Mouse (Mus musculus): ENCODE data around the gene Havcr2. TPM values are rescaled to one million over a fixed set of nuclear protein-coding genes. Genes with fewer than 3 reads are reported as not detected.
"Not testable (repeated sequence)": the region's sequence is repeated elsewhere in the genome, so short reads cannot be mapped to it uniquely, and the experiment has no call there.

Gene Havcr2
- total RNA-seq, 2 experiments from 2014 or later, result 2.5 to 2.6 TPM

DNA sequence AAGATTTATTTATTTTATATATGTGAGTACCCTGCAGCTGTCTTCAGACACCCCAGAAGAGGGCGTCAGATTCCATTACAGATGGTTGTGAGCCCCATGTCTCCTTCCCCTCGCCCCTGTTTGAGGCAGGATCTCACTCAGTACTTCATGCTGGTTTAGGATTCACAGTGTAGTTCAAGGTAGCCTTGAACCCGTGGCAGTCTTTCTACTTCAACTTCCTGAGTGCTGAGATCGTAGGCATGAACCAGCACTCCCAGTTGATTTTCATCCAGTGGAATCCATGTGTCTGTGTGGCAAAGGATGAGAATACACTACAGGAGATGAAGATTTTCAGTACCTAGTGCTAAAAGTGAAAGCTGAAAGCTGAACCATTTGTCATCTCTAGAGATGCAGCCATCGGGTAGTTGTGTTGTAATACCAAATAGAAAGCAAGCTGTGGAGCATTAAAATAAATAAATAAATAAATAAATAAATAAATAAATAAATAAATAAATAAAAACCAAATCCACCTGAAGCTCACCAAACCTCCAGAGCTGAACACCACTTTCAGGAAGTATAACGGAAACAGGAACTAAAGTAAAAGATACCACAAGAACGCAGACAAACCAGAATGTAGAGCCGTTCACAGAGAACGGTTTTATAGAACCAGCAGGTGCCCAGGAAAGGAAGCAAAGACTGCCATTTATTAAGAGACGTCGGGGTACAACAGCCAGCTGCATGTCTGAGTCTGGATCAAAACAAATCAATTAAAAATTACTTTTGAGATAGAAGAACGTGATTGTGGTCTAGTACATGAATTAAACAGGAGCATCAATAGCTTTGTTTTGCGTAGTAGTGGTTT, 6.9 kb upstream of the Havcr2 start:
- no peak for DNase-seq (ENCODE audit: low spot score in 2 of 2)
- intact Hi-C loops (cut with DNase I), result no loop called here

DNA sequence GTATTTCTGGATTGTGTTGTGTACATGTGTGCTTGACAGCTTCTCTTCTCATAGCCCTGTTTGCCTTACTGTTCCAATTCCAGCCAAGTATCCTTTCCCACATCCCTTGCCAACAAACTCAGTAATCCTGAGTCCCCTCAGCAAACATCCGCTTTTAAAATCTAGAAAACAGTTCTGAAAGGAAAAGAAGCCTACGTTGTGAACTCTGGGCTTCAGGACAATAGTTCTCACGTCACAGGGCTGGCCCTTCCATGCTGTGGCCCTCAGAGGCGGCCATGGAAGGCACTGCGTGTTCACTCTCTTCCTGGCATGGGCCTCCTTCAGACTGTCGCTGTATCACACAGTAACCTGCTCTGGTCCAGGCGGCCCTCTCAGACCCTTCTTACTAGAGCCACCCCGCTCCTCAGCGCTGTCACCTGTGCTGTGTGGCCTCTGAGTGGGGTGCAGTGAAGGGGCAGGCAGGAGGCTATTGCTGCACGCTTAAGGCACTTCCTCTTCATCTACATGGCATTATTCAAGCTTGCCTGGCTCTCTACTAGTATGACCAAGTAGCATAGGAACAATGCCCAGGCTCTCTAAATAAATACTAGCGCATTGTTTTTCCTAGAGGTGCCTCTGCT, 5.2 kb upstream of the Havcr2 start:
- intact Hi-C loops (cut with DNase I), result no loop called here
- no peak for DNase-seq (ENCODE audit: low spot score in 2 of 2)

DNA sequence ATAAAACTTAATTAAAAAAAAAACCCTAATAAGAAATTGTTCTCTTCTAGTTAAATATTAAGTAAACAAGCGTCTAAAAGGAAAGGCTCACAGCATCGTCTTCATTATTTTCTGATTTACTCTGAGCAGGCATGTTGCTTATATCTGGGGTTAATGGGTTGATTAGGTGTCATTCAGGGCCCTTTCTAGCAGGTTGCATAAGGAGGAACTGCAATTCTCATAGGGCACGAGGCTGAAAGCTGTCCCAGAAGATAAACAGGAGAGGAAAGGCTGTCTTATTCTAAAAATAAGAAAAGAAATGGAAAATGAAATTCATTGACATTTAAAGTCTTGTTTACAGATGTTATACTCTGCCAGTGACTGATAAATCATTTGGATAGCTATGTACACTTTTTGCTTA, 5.2 kb downstream of the Havcr2 start:
- intact Hi-C loops (cut with DNase I), result no loop called here
- DNase-seq (ENCODE audit: low spot score in 2 of 2), result no peak

DNA sequence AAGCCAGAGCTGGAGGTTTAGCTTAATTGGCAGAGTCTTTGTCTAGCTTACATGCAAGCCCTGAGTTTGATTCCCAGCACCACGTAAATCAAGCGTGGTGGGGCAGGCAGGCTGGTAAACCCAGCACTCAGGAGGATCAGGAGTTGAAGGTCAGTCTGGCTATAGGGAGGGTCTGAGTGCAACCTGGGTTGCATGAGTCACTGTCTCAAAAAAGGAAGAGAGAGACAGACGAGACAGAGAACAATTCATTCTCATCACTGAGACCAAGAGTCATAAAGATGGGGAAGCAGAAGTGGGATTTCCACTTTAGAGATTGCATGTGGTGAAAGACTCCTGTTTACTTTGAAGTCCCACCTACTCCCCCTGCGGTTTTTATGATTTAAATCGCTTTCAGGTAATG, 6.6 kb downstream of the Havcr2 start:
- intact Hi-C loops (cut with DNase I), result no loop called here

DNA sequence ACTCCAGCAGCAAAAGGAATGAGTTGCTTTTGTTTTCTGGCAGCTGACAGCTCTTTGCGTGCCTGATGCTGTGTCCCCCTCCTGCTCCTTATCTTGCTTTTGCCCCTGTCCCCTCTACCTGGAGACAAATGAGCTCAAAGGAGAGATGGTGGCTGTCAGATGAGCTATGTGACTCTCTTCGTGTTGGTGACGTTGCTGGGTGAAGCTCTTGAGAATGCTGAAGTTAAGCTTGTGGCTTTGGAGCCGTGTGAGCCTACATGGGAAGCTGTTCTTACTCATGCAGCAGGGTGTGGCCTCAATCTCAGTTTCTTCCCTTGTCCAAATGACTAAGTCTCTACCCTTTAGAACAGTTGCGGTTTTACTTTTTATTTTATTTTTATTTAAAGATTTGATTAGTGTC, 7.2 kb downstream of the Havcr2 start:
- intact Hi-C loops (cut with DNase I), result no loop called here
- DNase-seq (ENCODE audit: low spot score in 2 of 2), result no peak

More for the DNA sequence above, 6.6 kb downstream of the Havcr2 start:
- DNase-seq (ENCODE audit: low spot score in 2 of 2), result no peak

- intact Hi-C loops (cut with DNase I), result no loop called here
- no peak for DNase-seq (ENCODE audit: low spot score in 2 of 2)
Measured at GRCm38 (mm10) chr11:46466878-46467277, 12.1 kb downstream of the Havcr2 start.

DNA sequence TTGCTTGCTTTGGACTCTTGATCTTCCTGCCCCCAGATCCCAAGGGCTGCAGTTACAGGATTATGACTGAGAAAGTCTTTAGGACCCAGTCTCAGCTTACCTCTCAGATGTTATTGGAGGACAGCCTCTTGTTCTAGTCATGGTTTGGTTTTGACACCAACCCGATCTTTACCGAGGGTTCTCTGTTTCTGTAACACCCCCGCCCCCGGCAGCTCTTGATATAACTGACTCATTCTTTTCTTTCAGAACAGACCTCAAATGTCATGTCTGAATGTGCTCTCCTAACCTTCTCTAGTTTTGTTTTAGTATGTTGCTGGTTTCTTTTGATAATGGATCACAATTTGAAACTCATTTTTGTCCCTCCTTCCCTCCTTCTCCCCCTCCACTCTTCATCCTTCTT, 19.5 kb downstream of the Havcr2 start:
- no peak for DNase-seq (ENCODE audit: low spot score in 2 of 2)
- intact Hi-C loops (cut with DNase I), result no loop called here

- intact Hi-C loops (cut with DNase I), result no loop called here
Measured at GRCm38 (mm10) chr11:46479311-46479710, 24.6 kb downstream of the Havcr2 start.

DNA sequence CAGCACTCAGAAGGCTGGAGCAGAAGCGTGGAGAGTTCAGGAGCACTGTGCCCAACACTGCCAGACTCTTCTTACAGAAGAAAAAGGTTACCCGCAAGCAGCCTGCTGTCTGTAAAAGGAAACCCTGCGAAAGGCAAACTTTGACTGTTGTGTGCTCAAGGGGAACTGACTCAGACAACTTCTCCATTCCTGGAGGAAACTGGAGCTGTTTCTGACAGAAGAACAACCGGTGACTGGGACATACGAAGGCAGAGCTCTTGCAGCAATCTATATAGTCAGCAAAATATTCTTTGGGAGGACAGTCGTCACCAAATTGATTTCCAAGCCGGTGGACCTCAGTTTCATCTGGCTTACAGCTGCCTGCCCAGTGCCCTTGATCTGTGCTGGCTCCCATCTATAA, 25.8 kb downstream of the Havcr2 start:
- no peak for DNase-seq (ENCODE audit: low spot score in 2 of 2)
- intact Hi-C loops (cut with DNase I), result no loop called here

More at GRCm38 (mm10) chr11:46479311-46479710, 24.6 kb downstream of the Havcr2 start:
- DNase-seq (ENCODE audit: low spot score in 2 of 2), result no peak

GRCm38 (mm10) chr11:46488231-46488630, 33.5 kb downstream of the Havcr2 start:
- intact Hi-C loops (cut with DNase I), result loop anchor here (5.0 kb wide), 1 partner anchor 34 kb away; the partner anchor contains the start of gene Gm12169
- DNase-seq (ENCODE audit: low spot score in 2 of 2), result no peak

DNA sequence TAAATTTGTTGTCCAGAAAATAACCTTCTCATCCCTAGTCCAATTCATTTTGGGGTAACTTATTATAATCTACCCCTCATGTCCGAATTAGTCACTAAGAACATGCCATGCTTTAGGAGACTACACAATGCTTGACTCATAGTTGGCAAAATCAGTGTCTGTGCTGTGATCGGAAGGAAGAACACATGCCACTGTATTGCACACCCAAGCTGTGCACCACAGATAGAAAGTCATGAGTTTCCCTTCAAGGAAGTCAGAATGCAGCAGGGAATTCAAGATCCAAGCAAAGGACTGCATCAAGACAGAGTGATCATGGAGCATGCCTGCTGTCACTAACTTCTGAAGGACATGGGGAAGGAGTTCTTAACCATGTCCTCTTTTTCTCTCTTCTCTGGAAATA, 33.9 kb downstream of the Havcr2 start:
- no peak for DNase-seq (ENCODE audit: low spot score in 2 of 2)
- intact Hi-C loops (cut with DNase I), result loop anchor here (5.0 kb wide), 1 partner anchor 34 kb away; the partner anchor contains the start of gene Gm12169

DNA sequence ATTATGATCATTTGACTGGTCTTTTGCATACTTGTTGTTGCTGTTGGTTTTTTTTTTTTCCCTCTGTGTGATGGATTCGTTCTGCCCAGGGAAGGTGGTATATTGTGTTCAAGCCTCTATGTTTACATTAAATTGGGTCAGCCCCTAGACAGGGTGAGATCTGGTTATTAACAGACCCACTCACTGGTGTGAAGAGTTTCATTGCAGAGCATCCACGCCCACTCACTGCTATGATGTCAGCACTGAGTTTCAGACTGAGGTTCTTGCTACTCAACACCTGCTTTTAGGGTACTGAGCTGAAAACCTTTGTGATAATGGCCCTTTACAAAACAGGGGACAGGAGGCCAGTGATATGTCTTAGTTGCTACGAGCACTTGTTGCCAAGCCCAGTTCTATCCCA, 52.4 kb downstream of the Havcr2 start:
- intact Hi-C loops (cut with DNase I), result no loop called here
- DNase-seq (ENCODE audit: low spot score in 2 of 2), result no peak

- intact Hi-C loops (cut with DNase I), result no loop called here
- no peak for DNase-seq (ENCODE audit: low spot score in 2 of 2)
Measured at GRCm38 (mm10) chr11:46509900-46510299, 55.2 kb downstream of the Havcr2 start.

DNA sequence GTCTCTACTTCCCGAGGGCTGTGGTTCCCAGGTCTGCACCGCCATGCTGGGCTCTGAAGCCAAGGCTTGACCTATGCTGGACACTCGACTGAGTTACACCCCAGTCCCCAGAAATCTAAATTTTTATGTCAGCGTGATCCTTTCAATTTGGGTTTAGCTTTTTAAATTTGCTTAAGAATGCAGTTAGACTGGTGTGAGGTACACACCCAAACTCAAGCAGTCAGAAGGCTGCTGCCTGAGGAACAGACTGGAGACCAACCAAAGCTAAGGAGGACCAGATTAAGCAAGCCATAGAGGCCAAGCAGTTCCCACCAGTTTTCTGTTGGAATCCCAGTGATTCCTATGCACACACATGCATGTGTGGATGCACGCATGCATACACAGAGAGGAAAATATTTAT, 66.6 kb downstream of the Havcr2 start:
- not testable (repeated sequence) for DNase-seq (ENCODE audit: low spot score in 2 of 2)
- intact Hi-C loops (cut with DNase I), result loop anchor here (5.0 kb wide), 1 partner anchor 34 kb away; no protein-coding TSS in a partner anchor

DNA sequence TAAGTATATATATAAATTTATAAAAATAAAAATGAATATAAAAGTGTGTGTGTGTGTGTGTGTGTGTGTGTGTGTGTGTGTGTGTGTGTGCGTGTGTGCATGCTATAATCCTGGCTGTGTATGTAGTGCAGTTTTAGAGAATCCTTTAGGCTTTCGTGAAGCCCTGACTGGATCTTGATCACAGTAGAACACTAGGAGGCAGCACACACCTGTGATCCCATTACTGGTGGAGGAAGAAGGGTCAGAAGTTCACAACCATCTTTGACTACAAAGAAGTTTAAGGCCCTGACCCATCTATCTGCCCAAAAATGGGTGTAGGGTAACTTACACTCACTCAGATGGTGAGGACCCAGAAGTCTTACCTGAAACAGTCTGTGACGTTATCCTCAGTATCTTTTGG, 68.0 kb downstream of the Havcr2 start:
- intact Hi-C loops (cut with DNase I), result loop anchor here (5.0 kb wide), 1 partner anchor 35 kb away; no protein-coding TSS in a partner anchor
- no peak for DNase-seq (ENCODE audit: low spot score in 2 of 2)

GRCm38 (mm10) chr11:46523912-46524311, 69.2 kb downstream of the Havcr2 start, which contains the start of gene Gm12169:
Gene Gm12169, plus strand, starts transcription at chr11:46524212.
- intact Hi-C loops (cut with DNase I), result loop anchor here (5.0 kb wide), 1 partner anchor 37 kb away; no protein-coding TSS in a partner anchor
- DNase-seq (ENCODE audit: low spot score in 2 of 2), result no peak

- DNase-seq (ENCODE audit: low spot score in 2 of 2), result no peak
- intact Hi-C loops (cut with DNase I), result no loop called here
Measured at GRCm38 (mm10) chr11:46530149-46530548, 75.4 kb downstream of the Havcr2 start.

Measured in left cerebral cortex, postnatal 36 days (tissue).